Mouse (Mus musculus): Measurements from ENCODE around the gene Glmp. TPM values are rescaled to one million over a fixed set of nuclear protein-coding genes. Genes with fewer than 3 reads are reported as not detected.
"Not testable (repeated sequence)": the region's sequence is repeated elsewhere in the genome, so short reads cannot be mapped to it uniquely, and the experiment has no call there.

Glmp gene
- polyA plus RNA-seq, 1 experiment, result 22.5 TPM

DNA sequence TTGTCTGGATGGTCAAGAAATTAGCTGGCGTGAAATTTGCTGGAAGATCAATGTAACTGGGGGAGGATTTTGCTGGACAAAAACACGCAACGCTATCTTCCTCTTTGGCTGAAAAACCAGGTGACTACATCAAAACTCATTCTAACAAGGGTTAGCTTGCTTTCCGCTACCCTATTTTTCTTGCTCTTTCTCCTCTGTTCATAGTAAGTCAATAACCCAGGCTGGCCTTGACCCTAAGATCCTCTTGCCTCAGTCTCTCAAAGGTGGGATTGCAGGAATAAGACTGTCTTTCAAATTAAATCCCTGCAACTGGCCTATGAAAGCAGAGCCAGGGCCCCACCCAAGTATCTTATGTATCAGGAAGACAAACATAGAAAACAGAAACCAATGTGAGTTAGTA is 37.7 kb upstream of the Glmp start, which contains the start of gene Gm38392:
Gm38392 (minus strand) TSS at position 101 of the 400 bp plus-strand sequence.
- Histone ChIP-seq H3K4me1 (ENCODE audit: control insufficient read depth, insufficient read depth, low read length) (no peaks in the 10 kb centered on the region), H3K27me3 (ENCODE audit: control insufficient read depth, insufficient read depth, low read length) (no peaks in the 10 kb centered on the region), H3K4me3 (ENCODE audit: control insufficient read depth, low read depth, low read length) (no peak within 1 kb of the TSS), H3K36me3 (ENCODE audit: control insufficient read depth, insufficient read depth, low read length) (peaks cover 1% of the 10 kb centered on the region; the same call in 1 of the 2 replicates), H3K27ac (ENCODE audit: control insufficient read depth, insufficient read depth, low read depth, low read length) (no peak within 1 kb of the TSS)
- TF ChIP-seq CTCF (IDR thresholded peaks at IDR 0.05; ENCODE audit: control insufficient read depth, insufficient read depth, insufficient replicate concordance, low read depth, low read length) (no peak), POLR2A (IDR thresholded peaks at IDR 0.05; ENCODE audit: control insufficient read depth, low read depth, low read length) (no peak)

DNA sequence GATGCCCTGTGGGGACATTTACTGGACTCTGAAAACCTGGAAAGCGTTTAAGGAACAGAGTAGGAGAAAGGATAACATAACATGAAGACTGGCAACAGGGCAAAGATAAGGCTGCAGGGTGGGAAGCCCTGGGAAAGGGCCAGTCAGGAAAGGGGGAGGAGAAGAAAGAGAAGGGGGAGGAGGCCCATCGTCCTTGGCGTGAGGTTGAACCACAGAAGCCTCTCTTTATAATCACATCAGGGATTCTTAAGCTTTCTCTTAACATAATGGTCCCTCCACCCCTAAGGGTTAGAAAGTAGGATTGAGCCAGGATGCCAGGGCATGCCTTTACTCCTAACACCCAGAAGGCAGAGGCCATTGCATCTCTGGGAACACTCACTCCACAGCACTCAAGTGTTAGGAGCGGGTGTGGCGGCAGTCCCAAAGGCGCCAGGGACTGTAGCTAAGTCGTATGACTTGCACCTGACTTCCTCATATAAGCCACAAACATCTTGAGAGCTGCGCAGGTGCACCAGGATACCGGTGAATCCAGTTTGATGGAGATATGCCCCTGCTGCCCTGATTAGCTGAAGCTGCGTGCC is 36.6 kb upstream of the Glmp start:
- H3K36me3 ChIP-seq (ENCODE audit: control insufficient read depth, insufficient read depth, low read length); H3K4me1 ChIP-seq (ENCODE audit: control insufficient read depth, insufficient read depth, low read length); H3K27ac ChIP-seq (ENCODE audit: control insufficient read depth, insufficient read depth, low read depth, low read length); H3K4me3 ChIP-seq (ENCODE audit: control insufficient read depth, low read depth, low read length); H3K27me3 ChIP-seq (ENCODE audit: control insufficient read depth, insufficient read depth, low read length): not testable (repeated sequence)

DNA sequence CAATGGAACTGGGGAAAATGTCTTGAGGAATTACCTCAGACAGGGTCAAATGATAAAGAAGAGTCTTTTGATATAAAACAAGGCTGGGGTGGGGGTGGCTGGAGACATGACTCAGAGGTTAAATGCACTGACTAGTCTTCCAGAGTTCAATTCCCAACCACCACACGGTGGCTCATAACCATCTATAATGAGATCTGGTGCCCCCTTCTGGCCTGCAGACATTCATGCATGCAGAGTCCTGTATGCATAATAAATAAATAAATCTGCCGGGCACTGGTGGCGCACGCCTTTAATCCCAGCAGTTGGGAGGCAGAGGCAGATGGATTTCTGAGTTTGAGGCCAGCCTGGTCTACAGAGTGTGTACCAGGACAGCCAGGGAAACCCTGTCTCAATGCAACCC is 32.9 kb upstream of the Glmp start:
- Histone ChIP-seq H3K36me3 (ENCODE audit: control insufficient read depth, insufficient read depth, low read length) (peaks cover 1% of the 10 kb centered on the region; the same call in 1 of the 2 replicates), H3K27me3 (ENCODE audit: control insufficient read depth, insufficient read depth, low read length) (no peaks in the 10 kb centered on the region), H3K4me3 (ENCODE audit: control insufficient read depth, low read depth, low read length) (no peak overlapping the region), H3K4me1 (ENCODE audit: control insufficient read depth, insufficient read depth, low read length) (no peaks in the 10 kb centered on the region), H3K27ac (ENCODE audit: control insufficient read depth, insufficient read depth, low read depth, low read length) (no peak overlapping the region)
- TF ChIP-seq POLR2A (IDR thresholded peaks at IDR 0.05; ENCODE audit: control insufficient read depth, low read depth, low read length) (no peak), CTCF (IDR thresholded peaks at IDR 0.05; ENCODE audit: control insufficient read depth, insufficient read depth, insufficient replicate concordance, low read depth, low read length) (no peak)

DNA sequence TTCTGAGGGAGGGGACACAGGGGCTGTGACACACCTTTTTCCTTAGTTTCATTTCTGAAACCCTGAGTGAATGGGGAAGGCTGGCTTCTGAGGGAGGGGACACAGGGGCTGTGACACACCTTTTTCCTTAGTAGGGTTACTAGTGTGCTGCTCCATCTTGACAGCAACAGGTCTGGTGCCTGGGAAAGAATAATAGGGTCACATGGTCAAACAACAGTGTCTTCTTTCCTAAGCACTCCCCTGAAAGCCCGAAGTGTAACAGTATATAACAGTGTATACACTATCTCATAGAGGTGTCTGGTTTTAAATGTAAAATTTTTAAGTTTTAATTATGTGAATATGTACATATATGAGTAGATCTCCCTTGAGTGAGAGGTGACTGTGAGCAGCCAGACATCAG is 29.6 kb upstream of the Glmp start:
- not testable (repeated sequence) for H3K36me3 ChIP-seq (ENCODE audit: control insufficient read depth, insufficient read depth, low read length); H3K4me1 ChIP-seq (ENCODE audit: control insufficient read depth, insufficient read depth, low read length); H3K27me3 ChIP-seq (ENCODE audit: control insufficient read depth, insufficient read depth, low read length); H3K27ac ChIP-seq (ENCODE audit: control insufficient read depth, insufficient read depth, low read depth, low read length)
- H3K4me3 ChIP-seq (ENCODE audit: control insufficient read depth, low read depth, low read length), result peak overlapping the region; percentile 96

- Histone ChIP-seq H3K27me3 (ENCODE audit: control insufficient read depth, insufficient read depth, low read length) (no peaks in the 10 kb centered on the region), H3K27ac (ENCODE audit: control insufficient read depth, insufficient read depth, low read depth, low read length) (peak overlapping the region; percentile 100), H3K36me3 (ENCODE audit: control insufficient read depth, insufficient read depth, low read length) (peaks cover 1% of the 10 kb centered on the region; the same call in 1 of the 2 replicates), H3K4me3 (ENCODE audit: control insufficient read depth, low read depth, low read length) (peak overlapping the region; percentile 96), H3K4me1 (ENCODE audit: control insufficient read depth, insufficient read depth, low read length) (peaks cover 3% of the 10 kb centered on the region)
- no peak for TF ChIP-seq CTCF (IDR thresholded peaks at IDR 0.05; ENCODE audit: control insufficient read depth, insufficient read depth, insufficient replicate concordance, low read depth, low read length)
- no peak for TF ChIP-seq POLR2A (IDR thresholded peaks at IDR 0.05; ENCODE audit: control insufficient read depth, low read depth, low read length)
These were observed 28.7 kb upstream of the Glmp start for GRCm38 (mm10) chr3:88296110-88296560.

DNA sequence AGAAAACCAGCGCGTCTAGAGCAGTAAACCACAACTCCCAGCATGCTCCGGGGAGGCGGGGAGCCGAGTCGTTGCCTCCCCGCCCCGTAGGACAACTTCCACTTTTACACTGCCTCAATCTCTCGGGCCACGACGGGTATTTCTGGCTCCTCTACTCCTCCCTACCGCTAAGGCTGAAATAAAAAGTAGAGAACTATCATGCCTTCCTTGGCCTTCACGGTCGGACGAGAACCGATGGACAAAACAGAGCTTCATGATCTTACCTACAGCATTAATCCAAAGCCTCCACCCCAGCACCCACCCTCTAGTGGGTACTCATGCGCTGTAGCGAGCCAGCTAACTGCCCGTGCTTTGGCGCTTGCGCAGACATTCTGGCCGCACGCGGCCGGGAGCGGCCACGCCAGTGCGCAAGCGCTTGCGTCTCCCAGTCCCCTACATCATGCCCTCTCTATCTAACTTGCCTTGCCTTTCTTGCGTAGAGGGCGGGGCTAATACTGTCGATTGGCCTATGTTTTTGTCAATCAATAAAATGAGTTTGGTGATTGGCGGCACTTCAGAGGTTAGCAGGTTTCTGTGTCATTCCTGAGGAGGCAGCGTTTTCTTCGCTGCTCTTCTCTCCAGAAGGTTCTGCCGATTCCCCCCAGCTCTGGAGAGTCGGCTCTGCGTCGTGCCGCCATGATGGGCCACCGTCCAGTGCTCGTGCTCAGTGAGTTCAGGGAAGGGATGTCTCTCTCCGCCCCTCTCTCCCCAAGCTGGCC is 28.1 kb upstream of the Glmp start, which contains the start of the genes Tsacc and Cct3:
Tsacc (minus strand) TSS at position 439 of the 758 bp plus-strand sequence.
Cct3 (plus strand) TSS at position 556 of the 758 bp plus-strand sequence.
- no peaks in the 10 kb centered on the region for H3K27me3 ChIP-seq (ENCODE audit: control insufficient read depth, insufficient read depth, low read length)
- peak within 1 kb of the TSS; percentile 96 for H3K4me3 ChIP-seq (ENCODE audit: control insufficient read depth, low read depth, low read length)
- peaks cover 3% of the 10 kb centered on the region for H3K4me1 ChIP-seq (ENCODE audit: control insufficient read depth, insufficient read depth, low read length)
- peaks cover 1% of the 10 kb centered on the region; the same call in 1 of the 2 replicates for H3K36me3 ChIP-seq (ENCODE audit: control insufficient read depth, insufficient read depth, low read length)
- peak within 1 kb of the TSS; percentile 100 for H3K27ac ChIP-seq (ENCODE audit: control insufficient read depth, insufficient read depth, low read depth, low read length)
- TF ChIP-seq POLR2A (IDR thresholded peaks at IDR 0.05; ENCODE audit: control insufficient read depth, low read depth, low read length), result peak; percentile 89
- TF ChIP-seq CTCF (IDR thresholded peaks at IDR 0.05; ENCODE audit: control insufficient read depth, insufficient read depth, insufficient replicate concordance, low read depth, low read length), result no peak

DNA sequence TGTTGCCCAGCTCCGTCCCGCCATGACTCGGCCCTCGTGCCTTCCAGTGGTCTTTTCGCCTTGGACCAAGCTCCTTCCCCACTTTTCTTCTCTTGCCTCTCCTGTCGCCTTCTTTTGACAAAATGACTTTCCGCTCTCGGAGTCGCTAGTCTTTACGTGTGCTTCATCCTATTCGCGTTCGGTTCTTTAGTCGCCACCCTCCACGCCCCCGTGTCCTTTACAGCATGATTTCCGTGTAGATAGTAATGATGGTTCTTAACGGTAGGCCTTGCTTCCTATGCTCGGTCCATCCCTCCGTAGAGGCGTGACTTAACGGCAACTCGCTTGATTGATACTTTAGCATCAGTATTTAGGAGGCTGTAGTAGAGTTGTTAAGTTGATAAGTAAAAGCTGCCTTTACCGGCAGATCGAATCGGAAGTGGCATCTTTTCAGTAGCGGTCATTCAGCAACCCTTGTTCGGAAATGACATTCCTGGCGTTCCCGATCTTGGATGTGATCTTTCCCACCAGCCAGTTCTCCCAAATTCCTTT is 27.4 kb upstream of the Glmp start:
- peak overlapping the region; percentile 96 for H3K4me3 ChIP-seq (ENCODE audit: control insufficient read depth, low read depth, low read length)
- TF ChIP-seq POLR2A (IDR thresholded peaks at IDR 0.05; ENCODE audit: control insufficient read depth, low read depth, low read length), result no peak
- no peak for TF ChIP-seq CTCF (IDR thresholded peaks at IDR 0.05; ENCODE audit: control insufficient read depth, insufficient read depth, insufficient replicate concordance, low read depth, low read length)
- H3K27me3 ChIP-seq (ENCODE audit: control insufficient read depth, insufficient read depth, low read length), result no peaks in the 10 kb centered on the region
- peaks cover 3% of the 10 kb centered on the region for H3K4me1 ChIP-seq (ENCODE audit: control insufficient read depth, insufficient read depth, low read length)
- H3K36me3 ChIP-seq (ENCODE audit: control insufficient read depth, insufficient read depth, low read length), result peaks cover 1% of the 10 kb centered on the region; the same call in 1 of the 2 replicates
- H3K27ac ChIP-seq (ENCODE audit: control insufficient read depth, insufficient read depth, low read depth, low read length), result peak overlapping the region; percentile 100

Measured in testis, adult 2 months (tissue).